Mouse (Mus musculus): ENCODE measurements at regions not wholly inside any gene's neighbourhood (a gene's known extent, or its start where the extent isn't known, plus 50 kb on each side); places are given as distances from the start of the nearest gene placed in this dataset.
A peak's percentile ranks its signal among the peaks of the same experiment; 100 is the strongest.
"Not testable (repeated sequence)": the region's sequence is repeated elsewhere in the genome, so short reads cannot be mapped to it uniquely, and the experiment has no call there.

- no peaks in the 10 kb centered on the region for H3K9me3 ChIP-seq
- H3K4me2 ChIP-seq (replicated peaks) = no peak overlapping the region
- no peak overlapping the region for H3K9ac ChIP-seq (replicated peaks)
- H3K27ac ChIP-seq = no peak overlapping the region
- H3K4me1 ChIP-seq (replicated peaks) = 0 out of 2 replicates have a peak, but pooled peaks cover 2% of the 10 kb centered on the region
- no peaks in the 10 kb centered on the region for H3K36me3 ChIP-seq
- whole genome bisulfite sequencing = 20% methylated on average over 4 of the region's 4 CpGs
- H3K4me3 ChIP-seq (replicated peaks) = no peak overlapping the region
- ATAC-seq = peak; percentile 62; the same call in 1 of the 2 replicates
- no peaks in the 10 kb centered on the region for H3K27me3 ChIP-seq
Measured at GRCm38 (mm10) chr8:37131988-37132387, 138.6 kb downstream of the AI429214 start.

- H3K36me3 ChIP-seq = no peaks in the 10 kb centered on the region
- no peak overlapping the region for H3K9ac ChIP-seq (replicated peaks)
- no peak overlapping the region for H3K27ac ChIP-seq
- no peak overlapping the region for H3K4me3 ChIP-seq (replicated peaks)
- WGBS = 73% methylated on average over 8 of the region's 8 CpGs
- no peaks in the 10 kb centered on the region for H3K27me3 ChIP-seq
- 0 out of 2 replicates have a peak, but pooled peaks cover 2% of the 10 kb centered on the region for H3K4me1 ChIP-seq (replicated peaks)
- no peak for ATAC-seq
- no peak overlapping the region for H3K4me2 ChIP-seq (replicated peaks)
- H3K9me3 ChIP-seq = no peaks in the 10 kb centered on the region
Measured at GRCm38 (mm10) chr8:37134192-37134964, 141.0 kb downstream of the AI429214 start.

- no peak overlapping the region for H3K4me2 ChIP-seq (replicated peaks)
- no peaks in the 10 kb centered on the region for H3K27me3 ChIP-seq
- no peaks in the 10 kb centered on the region for H3K4me1 ChIP-seq (replicated peaks)
- WGBS = 79% methylated on average over 1 of the region's 1 CpGs
- no peak overlapping the region for H3K9ac ChIP-seq (replicated peaks)
- no peak for ATAC-seq
- no peak overlapping the region for H3K27ac ChIP-seq
- H3K4me3 ChIP-seq (replicated peaks) = no peak overlapping the region
- no peaks in the 10 kb centered on the region for H3K36me3 ChIP-seq
- H3K9me3 ChIP-seq = no peaks in the 10 kb centered on the region
Measured at GRCm38 (mm10) chr8:37150286-37150685, 156.9 kb downstream of the AI429214 start.

- Histone ChIP-seq H3K27me3 (no peaks in the 10 kb centered on the region), H3K36me3 (no peaks in the 10 kb centered on the region), H3K9me3 (no peaks in the 10 kb centered on the region), H3K9ac (replicated peaks) (no peak overlapping the region), H3K27ac (no peak overlapping the region), H3K4me2 (replicated peaks) (no peak overlapping the region), H3K4me1 (replicated peaks) (no peaks in the 10 kb centered on the region), H3K4me3 (replicated peaks) (no peak overlapping the region)
- ATAC-seq = no peak
- 92% methylated on average over 7 of the region's 7 CpGs for WGBS
Measured at GRCm38 (mm10) chr8:37154361-37154760, 161.0 kb downstream of the AI429214 start.

- ATAC-seq = no peak
- H3K27me3 ChIP-seq = no peaks in the 10 kb centered on the region
Measured at GRCm38 (mm10) chr8:37154946-37155345, 161.5 kb downstream of the AI429214 start.

DNA sequence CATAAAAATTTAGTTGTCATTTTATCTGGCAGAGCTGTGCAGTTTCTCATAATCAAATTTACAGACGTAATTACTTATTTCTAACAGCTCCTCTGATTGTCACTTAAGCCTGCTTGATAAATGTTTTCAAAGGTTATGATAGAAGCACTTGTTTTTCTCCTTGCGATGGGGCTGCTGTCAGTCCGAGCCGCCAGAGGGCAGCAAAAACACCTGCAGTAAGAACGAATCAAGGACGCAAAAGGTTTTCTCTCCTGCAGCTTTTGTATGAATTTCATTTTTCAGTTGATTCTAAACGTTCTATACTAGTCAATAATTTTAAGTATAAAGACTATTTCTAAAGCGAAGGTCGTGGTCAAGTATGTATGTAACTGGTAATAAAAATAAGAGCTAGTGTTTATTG lies 166.1 kb downstream of the AI429214 start:
- H3K36me3 ChIP-seq = no peaks in the 10 kb centered on the region
- no peaks in the 10 kb centered on the region for H3K27me3 ChIP-seq
- no peak overlapping the region for H3K27ac ChIP-seq
- no peak overlapping the region for H3K9ac ChIP-seq (replicated peaks)
- 0 out of 2 replicates have a peak, but pooled peaks have one; percentile 37 for ATAC-seq
- H3K4me1 ChIP-seq (replicated peaks) = no peaks in the 10 kb centered on the region
- no peaks in the 10 kb centered on the region for H3K9me3 ChIP-seq
- H3K4me2 ChIP-seq (replicated peaks) = no peak overlapping the region
- 8% methylated on average over 9 of the region's 9 CpGs for WGBS
- H3K4me3 ChIP-seq (replicated peaks) = no peak overlapping the region

More at GRCm38 (mm10) chr8:37154946-37155345, 161.5 kb downstream of the AI429214 start:
- Histone ChIP-seq H3K9ac (replicated peaks) (no peak overlapping the region), H3K4me1 (replicated peaks) (no peaks in the 10 kb centered on the region), H3K4me2 (replicated peaks) (no peak overlapping the region), H3K27ac (no peak overlapping the region), H3K4me3 (replicated peaks) (no peak overlapping the region), H3K36me3 (no peaks in the 10 kb centered on the region), H3K9me3 (no peaks in the 10 kb centered on the region)
- 92% methylated on average over 8 of the region's 8 CpGs for WGBS

- no peak for ATAC-seq
- Histone ChIP-seq H3K4me1 (replicated peaks) (no peaks in the 10 kb centered on the region), H3K36me3 (no peaks in the 10 kb centered on the region), H3K27me3 (no peaks in the 10 kb centered on the region), H3K9me3 (no peaks in the 10 kb centered on the region), H3K9ac (replicated peaks) (no peak overlapping the region), H3K4me3 (replicated peaks) (no peak overlapping the region), H3K4me2 (replicated peaks) (no peak overlapping the region), H3K27ac (no peak overlapping the region)
- 94% methylated on average over 1 of the region's 1 CpGs for WGBS
Measured at GRCm38 (mm10) chr8:37196859-37197258, 203.5 kb downstream of the AI429214 start.

DNA sequence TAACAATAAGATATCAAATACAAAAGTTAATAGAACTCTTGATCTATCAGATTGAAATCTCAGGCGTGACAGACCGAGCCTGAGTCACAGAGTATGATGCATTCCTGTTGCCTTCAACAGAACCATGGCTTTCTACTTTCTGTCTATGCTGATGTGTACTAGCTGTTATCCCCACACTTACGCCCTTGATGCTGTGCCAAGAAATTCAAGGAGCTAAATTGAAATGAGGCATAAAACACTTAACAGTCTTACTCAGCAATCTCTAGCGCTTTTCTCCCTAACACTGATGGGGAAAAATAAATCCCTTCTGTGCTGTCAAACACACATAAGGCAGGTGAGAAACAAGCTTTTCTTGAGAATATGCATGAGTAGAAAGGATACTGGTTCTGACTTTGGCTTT lies 222.5 kb downstream of the AI429214 start:
- 89% methylated on average over 4 of the region's 4 CpGs for WGBS
- no peak overlapping the region for H3K27ac ChIP-seq
- no peaks in the 10 kb centered on the region for H3K9me3 ChIP-seq
- no peaks in the 10 kb centered on the region for H3K27me3 ChIP-seq
- no peak overlapping the region for H3K4me2 ChIP-seq (replicated peaks)
- no peak overlapping the region for H3K4me3 ChIP-seq (replicated peaks)
- no peak overlapping the region for H3K9ac ChIP-seq (replicated peaks)
- no peak for ATAC-seq
- H3K4me1 ChIP-seq (replicated peaks) = no peaks in the 10 kb centered on the region
- H3K36me3 ChIP-seq = no peaks in the 10 kb centered on the region

- Histone ChIP-seq H3K4me1 (replicated peaks) (no peaks in the 10 kb centered on the region), H3K27me3 (no peaks in the 10 kb centered on the region), H3K9ac (replicated peaks) (no peak overlapping the region), H3K36me3 (no peaks in the 10 kb centered on the region), H3K4me3 (replicated peaks) (no peak overlapping the region), H3K4me2 (replicated peaks) (no peak overlapping the region), H3K9me3 (no peaks in the 10 kb centered on the region), H3K27ac (no peak overlapping the region)
- WGBS = 78% methylated on average over 2 of the region's 2 CpGs
- no peak for ATAC-seq
Measured at GRCm38 (mm10) chr8:37227091-37227490, 233.7 kb downstream of the AI429214 start.

DNA sequence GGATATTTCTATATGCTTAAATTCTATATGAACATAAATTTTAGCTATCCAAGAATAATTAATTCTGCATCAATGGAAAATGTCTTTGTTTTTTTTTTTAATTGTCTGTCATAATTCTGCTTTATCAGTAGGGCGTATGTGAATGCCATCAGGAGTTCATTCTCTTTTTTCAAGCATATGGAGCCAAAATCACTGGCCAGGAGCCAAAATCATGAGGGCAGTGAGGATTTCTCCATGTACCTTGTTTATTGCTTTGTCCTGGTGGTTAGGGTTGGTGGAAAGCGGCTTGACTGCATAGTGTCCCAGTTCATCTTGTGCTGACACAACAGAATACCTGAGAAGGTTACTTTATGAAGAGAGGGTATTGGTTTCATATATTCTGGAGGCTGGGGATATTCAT lies 243.9 kb downstream of the AI429214 start:
- Histone ChIP-seq H3K4me1 (replicated peaks) (no peaks in the 10 kb centered on the region), H3K27me3 (no peaks in the 10 kb centered on the region), H3K9ac (replicated peaks) (no peak overlapping the region), H3K9me3 (no peaks in the 10 kb centered on the region), H3K4me3 (replicated peaks) (no peak overlapping the region), H3K27ac (no peak overlapping the region), H3K36me3 (no peaks in the 10 kb centered on the region), H3K4me2 (replicated peaks) (no peak overlapping the region)
- ATAC-seq = no peak
- WGBS = 95% methylated on average over 2 of the region's 2 CpGs

DNA sequence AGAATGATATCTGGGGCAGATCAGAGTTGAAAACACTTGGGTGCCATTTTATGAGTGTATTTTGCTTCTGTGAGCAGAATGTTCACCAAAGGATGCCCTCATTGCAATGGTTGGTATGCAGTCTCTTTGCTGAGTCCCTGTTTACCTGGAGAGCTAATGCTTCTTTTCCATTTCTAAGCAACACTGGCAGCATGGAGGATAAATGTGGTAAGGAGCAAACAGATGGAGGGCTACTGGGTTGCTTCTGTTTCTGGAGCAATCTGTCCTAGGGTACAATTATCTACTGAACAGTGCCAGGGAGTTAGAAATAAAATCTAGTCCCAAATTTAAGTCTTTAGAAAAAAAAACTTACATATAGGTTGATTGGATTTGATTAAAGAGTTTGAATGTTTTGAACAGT lies 245.9 kb downstream of the AI429214 start:
- Histone ChIP-seq H3K4me2 (replicated peaks) (no peak overlapping the region), H3K4me3 (replicated peaks) (no peak overlapping the region), H3K9ac (replicated peaks) (no peak overlapping the region), H3K27ac (no peak overlapping the region), H3K4me1 (replicated peaks) (no peaks in the 10 kb centered on the region), H3K27me3 (no peaks in the 10 kb centered on the region), H3K36me3 (no peaks in the 10 kb centered on the region), H3K9me3 (no peaks in the 10 kb centered on the region)
- no peak for ATAC-seq

- not testable (repeated sequence) for H3K4me1 ChIP-seq (replicated peaks); H3K36me3 ChIP-seq; H3K9me3 ChIP-seq; H3K27ac ChIP-seq; H3K9ac ChIP-seq (replicated peaks); H3K4me2 ChIP-seq (replicated peaks); H3K4me3 ChIP-seq (replicated peaks); ATAC-seq; H3K27me3 ChIP-seq
- 93% methylated on average over 7 of the region's 7 CpGs for WGBS
Measured at GRCm38 (mm10) chr8:37251234-37251633, 257.8 kb downstream of the AI429214 start.

Data from midbrain, embryonic 13.5 days (tissue).